Mouse (Mus musculus): ENCODE measurements around the gene Pds5a.
"Not testable (repeated sequence)": the region's sequence is repeated elsewhere in the genome, so short reads cannot be mapped to it uniquely, and the experiment has no call there.

Gene Pds5a

DNA sequence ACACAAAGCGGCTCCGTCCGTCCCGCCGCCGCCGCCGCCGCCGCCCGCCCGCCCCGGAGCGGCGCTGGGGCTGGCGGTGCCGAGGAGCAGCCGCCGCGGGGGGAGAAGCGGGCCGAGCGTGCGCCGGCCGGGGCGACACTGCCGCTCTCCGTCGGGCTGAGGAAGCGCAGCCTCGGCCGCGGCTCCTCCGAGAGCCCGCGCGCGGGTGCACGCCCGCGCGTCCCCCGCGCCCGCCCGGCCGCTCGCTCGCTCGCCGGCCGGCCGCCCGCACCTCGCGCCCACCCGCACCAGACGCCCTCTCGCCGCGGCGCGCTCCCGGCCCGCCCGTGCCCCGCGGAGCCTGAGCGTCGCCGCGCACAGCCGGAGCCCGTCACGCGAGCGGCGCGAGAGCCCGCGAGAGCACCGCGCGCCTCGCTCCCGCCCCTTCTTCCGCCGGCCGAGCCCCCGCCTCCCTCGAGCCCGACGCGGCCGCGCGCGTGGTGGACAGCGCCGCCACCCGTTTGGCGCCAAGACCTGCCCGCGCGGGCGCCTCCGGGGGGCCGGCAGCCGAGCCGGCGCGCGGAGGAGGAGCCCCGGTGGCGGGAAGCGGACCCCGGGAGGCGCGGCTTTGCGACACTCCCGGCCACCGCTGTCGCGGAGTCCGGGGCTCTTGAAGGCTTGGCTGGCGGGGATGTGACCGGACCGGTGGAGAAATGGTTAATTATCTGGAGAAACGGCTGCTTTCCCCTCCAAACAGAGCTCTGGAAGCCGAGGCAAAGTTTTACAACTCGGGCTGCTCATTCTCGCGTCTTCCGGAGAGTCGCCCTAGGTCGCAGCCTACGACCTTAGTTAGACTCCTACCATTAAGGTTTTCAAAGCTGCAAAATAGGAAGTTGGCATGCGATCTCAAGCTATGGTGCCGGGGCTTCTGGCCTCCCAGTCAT, at the start of gene Pds5a:
Pds5a (minus strand) TSS at position 438 of the 923 bp plus-strand sequence.
- peak; percentile 96 for DNase-seq (ENCODE audit: inconsistent ontology term)

DNA sequence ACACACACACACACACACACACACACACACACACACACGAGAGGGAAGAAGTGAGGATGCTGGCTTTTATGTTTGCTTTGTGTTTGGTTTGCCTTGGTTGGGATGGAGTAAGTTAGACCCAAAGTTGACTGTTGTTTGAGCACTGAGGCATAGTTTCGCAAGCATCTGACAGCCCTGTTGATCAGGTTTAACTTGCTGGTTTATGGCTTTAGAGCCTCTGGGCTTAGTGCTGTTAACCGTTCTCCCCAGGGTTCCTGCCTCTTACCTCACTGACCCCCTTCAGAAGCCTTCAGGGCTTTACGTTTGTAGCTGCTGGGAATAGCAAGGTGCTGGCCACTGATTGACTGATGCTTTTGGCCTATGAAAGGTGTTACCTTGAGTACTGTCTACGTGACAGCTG, 48.8 kb upstream of the Pds5a start:
- DNase-seq (ENCODE audit: inconsistent ontology term) = no peak

DNA sequence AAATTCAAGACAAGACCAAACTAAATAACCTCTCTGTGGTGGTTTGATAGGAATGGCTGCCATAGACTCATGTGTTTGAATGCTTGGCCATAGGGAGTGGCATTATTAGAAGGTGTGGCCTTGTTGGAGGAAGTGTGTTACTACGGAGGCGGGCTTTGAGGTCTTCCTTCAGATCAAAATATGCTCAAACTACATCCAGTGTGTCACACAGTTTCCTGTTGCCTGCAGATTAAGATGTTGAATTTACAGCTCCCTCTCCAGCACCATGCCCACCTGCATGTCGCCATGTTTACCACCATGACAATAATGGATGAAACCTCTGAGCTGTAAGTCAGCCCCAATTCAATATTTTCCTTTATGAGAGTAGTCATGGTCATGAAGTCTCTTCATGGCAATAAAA, 41.3 kb upstream of the Pds5a start:
- no peak for DNase-seq (ENCODE audit: inconsistent ontology term)

DNA sequence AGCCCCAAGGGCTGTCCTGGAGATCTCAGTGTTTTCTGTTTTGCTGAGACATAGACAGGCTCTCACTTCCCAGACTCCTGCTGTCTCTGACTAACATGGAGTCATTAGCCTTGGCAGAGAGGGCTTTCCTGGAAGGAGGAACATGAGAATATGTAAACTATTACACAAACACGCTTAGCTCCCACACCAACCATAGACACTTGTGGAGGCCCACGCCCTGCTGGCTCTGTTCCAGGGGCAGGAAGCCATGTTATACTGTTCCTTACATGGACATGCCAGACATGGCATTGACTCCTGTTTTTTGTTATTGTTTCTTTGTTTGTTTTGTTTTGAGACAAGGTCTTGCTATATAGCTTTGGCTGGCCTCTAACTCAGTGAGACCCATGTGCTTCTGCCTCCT, 37.5 kb upstream of the Pds5a start:
- no peak for DNase-seq (ENCODE audit: inconsistent ontology term)

DNA sequence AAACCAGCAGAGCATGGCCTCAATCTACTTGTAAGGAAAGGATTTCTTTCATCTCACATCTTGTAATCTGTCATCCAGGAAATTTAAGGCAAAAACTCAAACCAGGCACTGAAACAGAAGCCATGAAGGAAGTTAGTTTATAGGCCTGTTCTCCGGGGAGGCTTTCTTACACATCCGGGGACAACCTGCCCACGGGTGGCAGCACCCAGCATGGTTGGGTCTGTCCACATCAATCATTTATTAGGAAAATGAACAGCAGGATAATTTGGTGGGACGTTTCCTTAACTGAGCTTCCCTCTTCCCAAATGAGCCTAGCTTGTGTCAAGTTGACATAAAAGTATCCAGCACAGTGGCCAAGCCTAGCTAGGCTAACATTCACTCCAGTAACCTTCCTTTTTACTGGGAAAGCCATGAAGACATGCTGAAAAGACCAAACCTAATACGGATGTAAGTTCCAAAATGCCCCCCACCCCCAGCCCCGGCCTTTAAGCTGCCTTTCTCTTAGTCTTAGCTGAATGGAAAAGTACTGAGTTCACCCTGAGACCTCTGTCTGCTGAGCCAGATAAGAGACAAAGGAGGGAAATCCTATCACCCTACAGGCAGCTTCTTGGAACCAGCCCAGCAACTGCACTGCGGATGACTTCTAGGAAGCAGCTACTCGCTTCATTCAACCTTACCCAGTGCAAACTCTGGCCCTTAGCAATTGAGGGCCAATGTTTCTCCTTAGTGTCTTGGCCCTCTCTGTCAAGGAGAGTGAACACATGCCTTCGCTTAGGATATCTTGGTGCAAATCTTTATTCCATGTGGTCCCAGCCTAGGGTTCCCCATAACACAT, 33.3 kb upstream of the Pds5a start:
- no peak for DNase-seq (ENCODE audit: inconsistent ontology term)

DNA sequence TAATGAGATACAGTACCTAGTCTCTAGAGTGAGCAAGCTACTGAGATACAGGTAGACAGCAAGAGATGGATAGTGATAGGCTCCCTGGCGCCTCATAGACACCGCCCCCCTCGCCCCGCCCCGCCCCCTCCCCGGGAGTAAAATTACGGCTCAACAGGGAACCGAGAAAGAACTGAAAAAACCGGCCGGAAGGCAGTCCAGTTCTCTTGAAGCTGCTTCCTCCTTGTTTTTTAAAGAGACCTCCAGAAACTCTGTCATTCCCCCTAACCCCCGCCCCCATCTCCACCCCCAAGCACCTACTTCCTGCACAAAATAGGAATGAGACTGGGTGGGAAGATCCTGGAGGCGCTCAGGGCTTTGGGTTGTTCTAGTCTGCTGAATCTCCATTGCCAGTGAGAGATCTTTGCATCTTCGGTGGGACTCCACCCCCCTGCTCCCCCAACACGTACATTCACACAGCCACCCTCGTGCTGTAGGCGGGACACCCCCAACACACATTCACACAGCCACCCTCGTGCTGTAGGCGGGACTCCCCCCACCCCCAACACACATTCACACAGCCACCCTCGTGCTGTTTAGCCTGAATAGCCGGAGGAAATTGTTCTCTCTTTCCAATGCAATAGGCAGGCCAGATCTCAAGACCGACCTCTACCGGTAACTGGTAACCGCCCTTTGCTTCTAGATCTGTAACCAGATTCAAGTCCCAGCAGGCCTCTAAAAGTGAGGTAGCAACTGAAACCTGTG, 26.4 kb upstream of the Pds5a start:
- DNase-seq (ENCODE audit: inconsistent ontology term) = peak; percentile 79

DNA sequence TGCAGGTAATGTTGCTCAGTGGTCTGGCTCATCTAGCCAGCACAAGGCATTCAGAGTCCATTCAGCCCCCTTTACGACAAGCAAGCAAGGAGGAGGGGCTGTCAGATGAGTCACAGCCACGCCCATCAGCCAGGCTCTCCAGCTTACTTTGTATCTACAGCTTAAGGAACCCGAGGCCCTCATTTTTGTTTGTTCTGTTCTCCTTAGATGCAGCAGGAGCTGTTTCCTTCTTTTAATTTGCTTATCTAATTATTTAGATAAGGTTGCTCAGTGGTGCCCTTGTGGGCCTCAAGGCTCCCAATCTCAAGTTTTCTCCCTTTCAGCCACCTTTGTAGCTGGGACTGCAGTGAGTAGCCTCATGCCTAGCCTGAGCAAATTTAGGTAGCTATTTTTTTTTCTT, 20.3 kb upstream of the Pds5a start:
- DNase-seq (ENCODE audit: inconsistent ontology term) = no peak

DNA sequence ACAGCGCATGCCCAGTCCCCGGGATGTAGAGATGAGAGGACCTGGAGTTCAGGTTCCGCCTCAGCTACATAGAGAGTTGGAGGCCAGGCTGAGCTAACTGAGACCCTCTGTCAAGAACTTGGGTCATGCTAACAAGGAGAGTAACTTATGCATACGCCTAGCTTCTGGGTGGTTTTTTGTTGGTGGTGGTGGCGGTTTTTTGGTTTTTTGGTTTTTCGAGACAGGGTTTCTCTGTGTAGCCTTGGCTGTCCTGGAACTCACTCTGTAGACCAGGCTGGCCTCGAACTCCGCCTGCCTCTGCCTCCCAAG, 19.8 kb upstream of the Pds5a start:
- DNase-seq (ENCODE audit: inconsistent ontology term) = not testable (repeated sequence)

DNA sequence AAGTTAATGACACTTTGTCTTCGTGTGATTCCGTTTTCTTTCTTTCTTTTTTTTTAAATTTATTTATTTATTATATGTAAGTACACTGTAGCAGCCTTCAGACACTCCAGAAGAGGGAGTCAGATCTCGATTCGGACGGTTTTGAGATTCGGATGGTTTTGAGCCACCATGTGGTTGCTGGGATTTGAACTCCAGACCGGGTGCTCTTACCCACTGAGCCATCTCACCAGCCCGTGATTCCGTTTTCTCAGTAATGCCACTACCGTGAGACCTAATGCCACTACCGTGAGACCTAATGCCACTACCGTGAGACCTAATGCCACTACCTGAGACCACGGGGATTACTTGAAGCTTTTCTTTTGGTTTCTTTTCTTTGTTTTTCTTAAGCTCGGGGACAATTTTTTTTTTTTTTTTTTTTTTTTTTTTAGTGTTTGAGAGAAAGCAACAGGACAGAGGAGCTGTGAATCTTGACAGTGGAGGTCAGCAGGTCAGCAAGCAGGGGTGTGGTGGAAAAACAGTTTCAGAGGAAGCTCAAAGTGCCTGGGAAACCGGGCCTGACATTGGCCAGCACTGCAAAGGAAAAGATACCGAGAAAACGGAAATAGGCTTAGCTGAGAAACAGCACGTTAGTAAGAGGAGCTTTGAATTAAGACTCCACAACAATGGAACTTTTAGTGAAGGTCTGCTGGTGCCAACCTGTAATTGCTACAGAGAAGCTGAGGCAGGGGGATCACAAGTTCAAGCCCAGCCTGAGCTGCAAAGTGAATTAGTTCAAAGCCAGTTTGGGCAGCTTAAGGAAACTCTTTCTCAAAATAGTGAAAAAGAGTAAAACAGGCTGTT, 19.2 kb upstream of the Pds5a start:
- DNase-seq (ENCODE audit: inconsistent ontology term) = no peak

DNA sequence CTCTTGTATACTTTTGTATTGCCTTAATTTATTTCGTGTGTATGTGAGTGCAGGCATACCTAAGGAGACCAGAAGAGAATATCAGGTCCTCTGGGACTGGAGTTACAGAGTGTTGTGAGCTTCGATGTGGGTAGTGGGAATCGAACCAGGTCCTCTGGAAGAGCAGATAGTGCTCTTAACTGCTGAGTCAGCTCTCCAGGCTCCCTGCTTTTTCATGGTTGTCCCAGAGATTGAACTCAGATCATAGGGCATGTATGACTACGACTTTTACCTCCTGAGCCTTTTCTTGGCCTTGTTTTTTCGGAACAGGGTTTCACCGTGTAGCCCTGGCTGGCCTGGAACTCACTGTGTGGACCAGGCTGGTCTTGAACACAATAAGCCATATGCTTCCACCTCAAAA, 17.0 kb upstream of the Pds5a start:
- DNase-seq (ENCODE audit: inconsistent ontology term) = no peak

DNA sequence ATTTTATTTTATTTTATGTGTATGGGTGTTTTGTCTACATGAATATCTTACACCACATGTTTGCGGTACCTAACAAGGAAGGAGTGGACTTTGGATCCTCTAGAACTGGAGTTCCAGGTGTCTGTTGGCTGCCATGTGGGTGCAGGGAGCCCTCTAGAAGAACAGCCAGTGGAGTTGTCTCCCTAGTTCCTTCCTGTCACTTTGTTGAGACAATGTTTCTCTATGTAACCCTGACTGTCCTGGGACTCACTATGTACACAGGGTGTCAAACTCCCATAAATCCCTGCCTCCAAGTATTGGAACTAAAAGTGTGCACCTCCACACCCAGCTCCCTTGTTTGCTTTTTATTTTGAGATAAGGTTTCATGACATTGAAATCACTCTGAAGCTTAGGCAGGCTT, 13.4 kb upstream of the Pds5a start:
- no peak for DNase-seq (ENCODE audit: inconsistent ontology term)

DNA sequence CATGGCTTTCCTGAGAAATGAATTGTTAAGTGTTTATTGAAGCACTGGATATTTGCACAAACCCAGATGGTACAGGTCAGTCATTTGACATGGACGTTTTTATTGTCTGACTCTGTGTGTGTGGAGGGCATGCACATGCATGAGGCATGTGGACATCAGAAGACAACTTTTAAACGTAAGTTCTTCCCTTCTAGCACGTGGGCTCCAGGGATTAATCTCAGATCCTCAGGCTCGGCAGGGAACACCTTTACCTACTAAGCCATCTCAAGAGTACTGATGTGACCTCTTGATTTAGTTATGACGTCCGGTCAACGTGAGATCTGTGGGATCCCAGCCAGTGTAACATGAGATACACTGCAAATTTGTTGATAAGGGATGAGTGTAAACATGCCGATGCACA, 12.2 kb upstream of the Pds5a start:
- no peak for DNase-seq (ENCODE audit: inconsistent ontology term)

DNA sequence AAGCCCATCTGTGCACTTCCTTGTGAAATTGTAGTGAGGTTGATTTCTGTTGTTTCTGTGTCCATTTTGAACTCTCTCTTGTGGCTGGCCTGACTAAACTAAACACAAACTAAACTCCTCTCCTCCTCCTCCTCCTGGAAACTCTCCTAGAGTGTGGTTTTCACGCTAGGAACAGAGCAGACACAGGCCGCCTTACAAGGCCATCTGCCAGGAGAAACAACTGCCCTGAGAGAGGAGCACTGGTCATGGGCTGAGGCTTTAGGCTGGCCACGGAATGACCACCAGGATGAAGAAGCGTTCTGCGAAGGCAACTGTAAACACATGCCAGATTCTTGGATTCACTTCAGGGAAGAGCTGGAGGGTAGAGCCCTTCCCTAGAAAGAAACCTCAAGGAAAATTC, 8.9 kb upstream of the Pds5a start:
- peak; percentile 19 for DNase-seq (ENCODE audit: inconsistent ontology term)

DNA sequence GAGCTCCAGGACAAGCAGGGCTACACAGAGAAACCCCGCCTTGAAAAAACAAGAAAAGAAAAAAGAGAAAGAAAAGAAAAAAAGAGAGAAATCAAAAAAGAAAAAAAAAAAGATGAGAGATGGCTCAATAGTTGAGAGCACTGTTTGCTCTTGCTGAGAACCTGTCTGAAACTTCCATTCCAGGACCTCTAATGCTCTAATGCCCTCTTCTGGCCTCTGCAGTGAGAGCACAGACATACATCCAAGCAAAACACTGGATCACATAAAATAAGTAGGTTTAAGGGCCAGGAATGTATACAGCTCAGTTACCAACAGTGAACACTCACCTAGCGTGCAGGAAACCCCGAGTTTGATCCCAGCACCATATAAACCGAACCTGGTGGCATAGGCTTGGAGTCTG, 8.1 kb upstream of the Pds5a start:
- no peak for DNase-seq (ENCODE audit: inconsistent ontology term)

DNA sequence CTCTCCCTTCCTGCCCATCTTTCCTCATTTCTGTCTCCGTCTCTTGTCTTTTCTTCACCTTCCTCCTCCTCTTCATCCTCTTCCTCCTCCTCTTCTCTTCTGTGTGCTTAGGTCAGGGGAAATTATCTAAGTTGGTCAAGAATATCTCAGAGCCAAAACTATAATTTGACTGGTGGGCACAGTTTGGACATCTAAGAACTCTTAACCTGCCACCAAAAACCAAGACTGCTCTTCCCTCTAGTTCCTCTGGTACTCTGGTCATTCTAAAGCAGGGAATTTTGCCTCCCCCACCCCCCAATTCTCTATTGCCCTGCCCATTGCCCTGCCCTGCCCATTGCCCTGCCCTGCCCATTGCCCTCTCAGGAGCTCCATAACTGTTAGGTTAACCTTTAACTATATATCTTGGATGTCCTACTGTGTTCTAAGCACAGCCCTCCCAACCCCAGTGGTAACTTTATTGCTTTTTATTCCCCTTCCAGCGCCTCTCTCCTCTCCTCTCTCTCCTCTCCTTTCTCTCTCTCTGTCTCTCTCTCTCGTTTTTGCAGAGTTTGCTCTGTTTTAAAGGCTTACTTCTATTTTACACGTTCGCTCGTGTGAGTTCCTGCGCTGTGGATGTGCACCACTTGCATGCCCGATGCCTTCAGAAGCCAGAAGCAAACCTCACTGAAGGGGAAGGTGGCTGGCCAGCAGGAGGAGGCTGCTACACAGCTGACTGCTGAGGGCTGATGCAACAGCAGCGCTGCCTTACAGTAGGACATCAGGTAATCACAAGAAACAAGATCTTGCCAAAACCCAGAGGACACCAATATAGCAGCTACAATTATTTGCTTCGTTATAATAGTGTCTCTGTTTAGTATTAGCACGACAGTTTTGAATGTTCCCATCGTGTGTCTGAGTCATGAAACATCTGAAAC, 6.9 kb upstream of the Pds5a start:
- DNase-seq (ENCODE audit: inconsistent ontology term) = no peak

DNA sequence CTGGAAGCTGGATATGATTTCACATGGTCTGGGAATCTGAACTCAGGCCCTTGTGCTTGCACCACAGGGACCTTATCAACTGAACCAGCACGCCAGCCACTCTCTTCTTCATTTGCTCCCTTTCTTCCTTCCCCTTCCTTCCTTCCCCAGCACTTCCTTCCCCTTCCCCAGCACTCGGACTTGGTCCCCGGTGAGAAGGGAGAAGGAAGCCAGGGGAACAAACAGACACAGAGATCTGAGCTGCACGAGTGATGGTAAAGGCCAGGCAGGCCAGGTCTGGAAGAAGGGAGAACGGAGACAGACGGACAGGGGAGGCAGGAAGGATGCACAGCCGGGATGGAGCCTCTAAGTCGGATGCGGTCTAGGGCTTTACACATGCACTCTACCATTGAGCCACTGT, 5.2 kb upstream of the Pds5a start:
- no peak for DNase-seq (ENCODE audit: inconsistent ontology term)

DNA sequence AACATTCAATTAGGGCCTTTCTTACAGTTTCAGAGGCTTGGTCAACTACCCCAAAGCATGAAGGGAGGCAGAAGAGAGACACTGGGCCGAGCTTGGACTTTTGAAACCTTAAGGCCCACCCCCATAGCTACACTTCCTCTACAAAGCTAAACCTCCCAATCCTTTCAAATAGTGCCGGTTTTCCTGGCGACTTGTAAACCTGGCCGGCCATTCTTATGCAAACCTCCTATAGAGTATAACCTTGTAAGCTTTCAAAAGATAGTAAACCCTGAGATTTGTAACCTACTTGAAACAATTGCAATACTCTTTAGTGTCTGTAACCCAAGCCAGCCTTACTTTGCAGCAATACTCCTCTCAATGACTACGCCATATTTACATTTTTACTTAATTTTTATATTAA, 2.0 kb upstream of the Pds5a start:
- DNase-seq (ENCODE audit: inconsistent ontology term) = no peak

DNA sequence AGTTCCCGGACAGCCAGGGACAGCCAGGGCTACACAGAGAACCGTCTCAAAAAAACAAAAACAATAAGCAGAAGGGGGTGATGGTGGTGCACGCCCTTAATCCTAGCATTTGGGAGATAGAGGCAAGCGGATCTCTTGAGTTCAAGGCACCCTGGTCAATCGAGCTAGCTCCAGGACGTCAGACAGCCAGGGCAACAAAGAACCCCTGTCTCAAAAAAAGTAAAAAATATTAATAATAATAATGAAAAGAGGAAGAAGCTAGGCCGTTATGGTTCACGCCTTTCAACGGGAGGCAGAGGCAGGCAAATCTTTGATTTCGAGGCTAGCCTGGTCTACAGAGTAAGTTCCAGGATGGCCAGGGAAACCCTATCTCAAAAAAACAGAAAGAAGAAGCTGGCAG, 1.1 kb upstream of the Pds5a start:
- no peak for DNase-seq (ENCODE audit: inconsistent ontology term)

DNA sequence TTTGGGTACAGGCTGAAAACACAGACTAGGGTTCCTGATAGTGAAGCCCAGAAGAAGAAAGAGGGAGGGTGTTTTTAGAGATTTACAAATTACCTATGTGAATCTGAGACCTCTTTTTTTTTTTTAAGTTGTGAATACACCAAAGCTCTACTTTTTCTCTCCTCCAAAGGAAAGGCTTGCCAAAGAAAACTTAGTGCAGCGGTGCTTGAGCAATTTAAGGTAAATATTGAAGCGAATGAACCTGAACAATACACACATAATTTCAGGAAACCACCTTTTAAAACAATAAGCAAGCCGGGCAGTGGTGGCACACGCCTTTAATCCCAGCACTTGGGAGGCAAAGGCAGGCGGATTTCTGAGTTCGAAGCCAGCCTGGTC, 675 bp upstream of the Pds5a start:
- no peak for DNase-seq (ENCODE audit: inconsistent ontology term)

DNA sequence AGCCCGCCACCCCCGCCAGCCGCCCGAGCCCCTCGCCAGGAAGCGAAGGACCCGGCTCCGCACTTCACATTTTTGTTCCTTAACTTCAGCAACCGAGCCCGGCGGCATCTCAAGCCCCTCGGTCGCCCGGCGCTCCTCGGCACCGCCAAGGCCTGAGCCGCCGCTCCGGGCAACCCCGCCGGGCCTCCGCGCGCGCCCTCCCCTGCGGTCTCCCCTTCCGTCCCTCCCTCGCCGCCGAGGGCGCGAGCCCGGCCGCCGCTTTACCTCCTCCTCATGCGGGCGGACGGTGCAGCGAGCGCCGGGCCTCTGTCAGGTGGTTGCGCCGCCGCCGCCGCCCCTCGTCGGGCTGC, 612 bp downstream of the Pds5a start:
- peak; percentile 73 for DNase-seq (ENCODE audit: inconsistent ontology term)

Data from Muller cell, postnatal 12 days (primary cell).